Mouse (Mus musculus) cerebellum, postnatal 4 days (tissue): ENCODE results near the gene Rassf10.
A peak's percentile ranks its signal among the peaks of the same experiment; 100 is the strongest.
"Not testable (repeated sequence)": the region's sequence is repeated elsewhere in the genome, so short reads cannot be mapped to it uniquely, and the experiment has no call there.

Experiments
- DNase-seq, 2 experiments: peaks; one replicate each; pipeline ENCODE4 v3.0.0; 2022; ENCODE audit warnings: low spot score in 2 of 2, mixed read lengths in 1 of 2

The Rassf10 gene

GRCm38 (mm10) chr7:112953777-112954291, at the start of gene Rassf10:
Rassf10 (plus strand) TSS chr7:112953962.
- DNase-seq: peak; percentile 31 to 34

GRCm38 (mm10) chr7:112906848-112907247, 46.9 kb upstream of the Rassf10 start:
- no peak for DNase-seq

- DNase-seq: no peak
These were observed 46.3 kb upstream of the Rassf10 start for GRCm38 (mm10) chr7:112907468-112907867.

- DNase-seq: no peak
These were observed 44.6 kb upstream of the Rassf10 start for GRCm38 (mm10) chr7:112909164-112909563.

- DNase-seq: no peak
These were observed 40.8 kb upstream of the Rassf10 start for GRCm38 (mm10) chr7:112912969-112913368.

- no peak for DNase-seq
These were observed 38.2 kb upstream of the Rassf10 start for GRCm38 (mm10) chr7:112915571-112915970.

- DNase-seq: no peak
These were observed 36.0 kb upstream of the Rassf10 start for GRCm38 (mm10) chr7:112917613-112918278.

- peak in 1 of 2 experiments; percentile 34 for DNase-seq
These were observed 35.3 kb upstream of the Rassf10 start for GRCm38 (mm10) chr7:112918279-112918991.

GRCm38 (mm10) chr7:112919845-112920244, 33.9 kb upstream of the Rassf10 start:
- peak in 1 of 2 experiments; percentile 57 for DNase-seq

GRCm38 (mm10) chr7:112922801-112923200, 31.0 kb upstream of the Rassf10 start:
- no peak for DNase-seq

- no peak for DNase-seq
These were observed 30.1 kb upstream of the Rassf10 start for GRCm38 (mm10) chr7:112923712-112924111.

- no peak for DNase-seq
These were observed 23.1 kb upstream of the Rassf10 start for GRCm38 (mm10) chr7:112930669-112931068.

GRCm38 (mm10) chr7:112935876-112936275, 17.9 kb upstream of the Rassf10 start:
- DNase-seq: not testable (repeated sequence)

- no peak for DNase-seq
These were observed 16.7 kb upstream of the Rassf10 start for GRCm38 (mm10) chr7:112937089-112937488.

GRCm38 (mm10) chr7:112938959-112939358, 14.8 kb upstream of the Rassf10 start:
- DNase-seq: no peak

GRCm38 (mm10) chr7:112942567-112942966, 11.2 kb upstream of the Rassf10 start:
- DNase-seq: no peak

GRCm38 (mm10) chr7:112943056-112943455, 10.7 kb upstream of the Rassf10 start:
- no peak for DNase-seq

- DNase-seq: no peak
These were observed 7.1 kb upstream of the Rassf10 start for GRCm38 (mm10) chr7:112946706-112947105.

GRCm38 (mm10) chr7:112954351-112955102, 765 bp downstream of the Rassf10 start:
- DNase-seq: peak; percentile 21 to 27

- DNase-seq: peak; percentile 18 to 20
These were observed 1.5 kb downstream of the Rassf10 start for GRCm38 (mm10) chr7:112955103-112955827.

- no peak for DNase-seq
These were observed 2.2 kb downstream of the Rassf10 start for GRCm38 (mm10) chr7:112955955-112956354.
